Mouse (Mus musculus) adrenal gland, postnatal 25 days (tissue): ENCODE data around the gene Crybg2. TPM values are rescaled to one million over a fixed set of nuclear protein-coding genes. Genes with fewer than 3 reads are reported as not detected.

ENCODE experiments used
- DNase-seq: peaks from one replicate; pipeline ENCODE4 v3.0.0; 2021; ENCODE audit warnings: mixed read lengths
- total RNA-seq: library from RNA; stranded (reverse); gene quantifications from 2 replicates; pipeline ENCODE4 v1.2.3, GENCODE M21; 2021

Crybg2 gene
- total RNA-seq, 1 experiment from 2014 or later: 0.15 TPM

GRCm38 (mm10) chr4:134120916-134121315 lies 60.3 kb downstream of the Crybg2 start:
- DNase-seq: no peak

- no peak for DNase-seq
Observed at GRCm38 (mm10) chr4:134121571-134121970, 61.0 kb downstream of the Crybg2 start.

GRCm38 (mm10) chr4:134122281-134122680 lies 61.7 kb downstream of the Crybg2 start:
- no peak for DNase-seq

GRCm38 (mm10) chr4:134123147-134123546 lies 62.5 kb downstream of the Crybg2 start:
- DNase-seq: no peak

GRCm38 (mm10) chr4:134123680-134124551 lies 63.3 kb downstream of the Crybg2 start:
- peak; percentile 53 for DNase-seq

GRCm38 (mm10) chr4:134125383-134126060 lies 64.9 kb downstream of the Crybg2 start:
- DNase-seq: no peak

GRCm38 (mm10) chr4:134126300-134127120 lies 65.9 kb downstream of the Crybg2 start:
- DNase-seq: no peak

GRCm38 (mm10) chr4:134127121-134127455 lies 66.5 kb downstream of the Crybg2 start:
- DNase-seq: no peak

- DNase-seq: no peak
Observed at GRCm38 (mm10) chr4:134127793-134128192, 67.2 kb downstream of the Crybg2 start.

GRCm38 (mm10) chr4:134128221-134128982 lies 67.8 kb downstream of the Crybg2 start, which contains the start of gene Sh3bgrl3:
Gene Sh3bgrl3, minus strand, starts transcription at chr4:134128789.
- peak; percentile 88 for DNase-seq

- no peak for DNase-seq
Observed at GRCm38 (mm10) chr4:134128983-134129362, 68.4 kb downstream of the Crybg2 start.

- DNase-seq: no peak
Observed at GRCm38 (mm10) chr4:134129482-134129881, 68.9 kb downstream of the Crybg2 start.

- DNase-seq: no peak
Observed at GRCm38 (mm10) chr4:134132117-134132516, 71.5 kb downstream of the Crybg2 start.

GRCm38 (mm10) chr4:134132519-134133095 lies 72.0 kb downstream of the Crybg2 start:
- DNase-seq: no peak

- DNase-seq: no peak
Observed at GRCm38 (mm10) chr4:134136280-134136926, 75.8 kb downstream of the Crybg2 start.

- no peak for DNase-seq
Observed at GRCm38 (mm10) chr4:134138857-134139256, 78.2 kb downstream of the Crybg2 start.
